Comparison of ENCODE assay signal across 8 mouse cellular contexts in genomic region chr8:22184884-22185283, GRCm38 (mm10). TPM values are rescaled to one million over a fixed set of nuclear protein-coding genes. Genes with fewer than 3 reads are reported as not detected.
DNase-seq lines count a peak whose midpoint lies in the region; ATAC-seq and TF ChIP-seq lines count a peak whose summit lies in the region.

No protein-coding gene starts in this region.

- DNase-seq in kidney, postnatal 25 days = no peak
- DNase-seq in MN1 (ENCODE audit: low spot score) = peak; percentile 62
- no peak for DNase-seq in liver, embryonic 11.5 days (ENCODE audit: low spot score)
- no peak for DNase-seq in spleen, adult 2 months (ENCODE audit: low read depth in 1 of 2, low spot score in 2 of 2)
- no peak for DNase-seq in gastrocnemius, postnatal 25 days
- no peak for DNase-seq in thymus, postnatal 25 days

- H3K27ac ChIP-seq in kidney, embryonic 15.5 days = peak overlapping the region; percentile 94
- H3K27ac ChIP-seq in forebrain, embryonic 12.5 days = peak overlapping the region; percentile 82
- H3K27ac ChIP-seq in liver, embryonic 11.5 days (ENCODE audit: low read depth, low read length) = peak overlapping the region; percentile 85
- no peak overlapping the region for H3K27ac ChIP-seq in spleen, adult 2 months (ENCODE audit: insufficient read depth, low read length)

- peak overlapping the region; percentile 71; the same call in 1 of the 2 replicates for H3K9ac ChIP-seq in kidney, embryonic 15.5 days
- H3K9ac ChIP-seq in forebrain, embryonic 12.5 days = peak overlapping the region; percentile 63
- H3K9ac ChIP-seq in liver, embryonic 11.5 days (ENCODE audit: low read depth, low read length) = peak overlapping the region; percentile 85

- peaks cover 17% of the 10 kb centered on the region for H3K4me1 ChIP-seq in kidney, embryonic 15.5 days
- peaks cover 12% of the 10 kb centered on the region for H3K4me1 ChIP-seq in forebrain, embryonic 12.5 days
- peaks cover 8% of the 10 kb centered on the region; the same call in 1 of the 2 replicates for H3K4me1 ChIP-seq in liver, embryonic 11.5 days (replicated peaks; ENCODE audit: control insufficient read depth, insufficient read depth, low read length)
- H3K4me1 ChIP-seq in spleen, adult 2 months (ENCODE audit: control insufficient read depth, insufficient read depth, insufficient read length) = peaks cover 2% of the 10 kb centered on the region; the same call in 1 of the 2 replicates

- ATAC-seq in kidney, embryonic 15.5 days (replicated peaks; ENCODE audit: low FRiP score) = peak; percentile 76
- peak; percentile 75 for ATAC-seq in forebrain, embryonic 12.5 days (ENCODE audit: low FRiP score)
- peak; percentile 73 for ATAC-seq in liver, embryonic 11.5 days (replicated peaks; ENCODE audit: low FRiP score)

- peak overlapping the region; percentile 81 for H3K4me3 ChIP-seq in kidney, embryonic 15.5 days (replicated peaks)
- H3K4me3 ChIP-seq in forebrain, embryonic 12.5 days (replicated peaks) = peak overlapping the region; percentile 60
- peak overlapping the region; percentile 79 for H3K4me3 ChIP-seq in liver, embryonic 11.5 days (ENCODE audit: low read depth, low read length)
- H3K4me3 ChIP-seq in spleen, adult 2 months (ENCODE audit: extremely low read depth, insufficient read depth, insufficient read length) = peak overlapping the region; percentile 88; the same call in 1 of the 2 replicates

- H3K36me3 ChIP-seq in kidney, embryonic 15.5 days = no peaks in the 10 kb centered on the region
- H3K36me3 ChIP-seq in forebrain, embryonic 12.5 days (replicated peaks) = 0 out of 2 replicates have a peak, but pooled peaks cover 3% of the 10 kb centered on the region
- H3K36me3 ChIP-seq in liver, embryonic 11.5 days (ENCODE audit: control insufficient read depth, insufficient read depth, low read length) = no peaks in the 10 kb centered on the region
- no peaks in the 10 kb centered on the region for H3K36me3 ChIP-seq in spleen, adult 2 months (ENCODE audit: control insufficient read depth, insufficient read depth, low read length)

- peak overlapping the region; percentile 86 for H3K4me2 ChIP-seq in kidney, embryonic 15.5 days
- peak overlapping the region; percentile 61 for H3K4me2 ChIP-seq in forebrain, embryonic 12.5 days
- peak overlapping the region; percentile 88 for H3K4me2 ChIP-seq in liver, embryonic 11.5 days

- under 1% methylated on average over 3 of the region's 3 CpGs for WGBS in kidney, embryonic 15.5 days
- 0% methylated on average over 3 of the region's 3 CpGs for WGBS in forebrain, embryonic 12.5 days
- WGBS in liver, embryonic 11.5 days = 0% methylated on average over 3 of the region's 3 CpGs
- WGBS in spleen, adult 2 months = 5% methylated on average over 3 of the region's 3 CpGs

- H3K27me3 ChIP-seq in kidney, embryonic 15.5 days = 0 out of 2 replicates have a peak, but pooled peaks cover 3% of the 10 kb centered on the region
- no peaks in the 10 kb centered on the region for H3K27me3 ChIP-seq in forebrain, embryonic 12.5 days
- H3K27me3 ChIP-seq in liver, embryonic 11.5 days (replicated peaks; ENCODE audit: control insufficient read depth, insufficient read depth, low read length) = no peaks in the 10 kb centered on the region
- H3K27me3 ChIP-seq in spleen, adult 2 months (ENCODE audit: control insufficient read depth, insufficient read depth, low read length) = no peaks in the 10 kb centered on the region

- no peaks in the 10 kb centered on the region for H3K9me3 ChIP-seq in kidney, embryonic 15.5 days (replicated peaks)
- no peaks in the 10 kb centered on the region for H3K9me3 ChIP-seq in forebrain, embryonic 12.5 days
- H3K9me3 ChIP-seq in liver, embryonic 11.5 days (ENCODE audit: control insufficient read depth, low read length) = no peaks in the 10 kb centered on the region

- no peak for TF ChIP-seq POLR2A in spleen, adult 2 months (IDR thresholded peaks at IDR 0.05; ENCODE audit: low read depth, low read length)

- no peak for TF ChIP-seq CTCF in spleen, adult 2 months (IDR thresholded peaks at IDR 0.05; ENCODE audit: extremely low read depth, insufficient read depth, insufficient read length, insufficient replicate concordance)

RNA-seq across cellular contexts. Expression of gene Ckap2, which starts 0.7 kb away (rescaled TPM):
- 39.9 and 41.7 TPM in 2 replicates for polyA plus RNA-seq in kidney, embryonic 15.5 days (2015; fragmentation: Nextera tagmentation; extraction: Ambion mirVana)
- 63.1 and 65.9 TPM in 2 replicates for polyA plus RNA-seq in forebrain, embryonic 12.5 days (2016; fragmentation: Nextera tagmentation; extraction: Ambion mirVana)
- polyA plus RNA-seq in liver, embryonic 11.5 days (2014; fragmentation: Nextera tagmentation; extraction: Ambion mirVana) = 42.8 and 48.4 TPM in 2 replicates
- 1.8 and 2.6 TPM in 2 replicates for polyA plus RNA-seq in spleen, adult 2 months (2012; rRNA removed)
- total RNA-seq in gastrocnemius, postnatal 25 days (2021) = under 1 TPM; 0.46 to 0.96 TPM

RNA-seq across cellular contexts. Expression of gene Vps36, which starts 7.7 kb away (rescaled TPM):
- polyA plus RNA-seq in kidney, embryonic 15.5 days (2015; fragmentation: Nextera tagmentation; extraction: Ambion mirVana) = 38.3 and 40.6 TPM in 2 replicates
- polyA plus RNA-seq in forebrain, embryonic 12.5 days (2016; fragmentation: Nextera tagmentation; extraction: Ambion mirVana) = 42.7 and 44.4 TPM in 2 replicates
- 27.8 and 29.1 TPM in 2 replicates for polyA plus RNA-seq in liver, embryonic 11.5 days (2014; fragmentation: Nextera tagmentation; extraction: Ambion mirVana)
- polyA plus RNA-seq in spleen, adult 2 months (2012; rRNA removed) = 5.2 and 5.9 TPM in 2 replicates
- 10 to 100 TPM; 27.9 to 33.0 TPM for total RNA-seq in gastrocnemius, postnatal 25 days (2021)

RNA-seq across cellular contexts. Expression of gene Nek3, which starts 18.6 kb away (rescaled TPM):
- polyA plus RNA-seq in kidney, embryonic 15.5 days (2015; fragmentation: Nextera tagmentation; extraction: Ambion mirVana) = 4.8 and 5.5 TPM in 2 replicates
- polyA plus RNA-seq in forebrain, embryonic 12.5 days (2016; fragmentation: Nextera tagmentation; extraction: Ambion mirVana) = 6.3 and 6.9 TPM in 2 replicates
- polyA plus RNA-seq in liver, embryonic 11.5 days (2014; fragmentation: Nextera tagmentation; extraction: Ambion mirVana) = 3.4 and 3.9 TPM in 2 replicates
- polyA plus RNA-seq in spleen, adult 2 months (2012; rRNA removed) = 0.74 and 1.0 TPM in 2 replicates
- total RNA-seq in gastrocnemius, postnatal 25 days (2021) = 1 to 10 TPM; 2.4 to 2.8 TPM

RNA-seq across cellular contexts. Expression of gene Thsd1, which starts 42.2 kb away (rescaled TPM):
- polyA plus RNA-seq in kidney, embryonic 15.5 days (2015; fragmentation: Nextera tagmentation; extraction: Ambion mirVana) = 14.5 and 16.3 TPM in 2 replicates
- 7.3 and 8.1 TPM in 2 replicates for polyA plus RNA-seq in forebrain, embryonic 12.5 days (2016; fragmentation: Nextera tagmentation; extraction: Ambion mirVana)
- polyA plus RNA-seq in liver, embryonic 11.5 days (2014; fragmentation: Nextera tagmentation; extraction: Ambion mirVana) = 5.6 TPM in 2 replicates
- polyA plus RNA-seq in spleen, adult 2 months (2012; rRNA removed) = 2.1 and 2.3 TPM in 2 replicates
- total RNA-seq in gastrocnemius, postnatal 25 days (2021) = 1 to 10 TPM; 1.8 to 2.0 TPM

Comparison
In these comparisons a context has a peak if more than half of its experiments do, and no peak if none do; other contexts are left out.
1. RNA of gene Ckap2, which starts 0.7 kb away (polyA plus RNA-seq): 63.1 to 65.9 TPM in forebrain, embryonic 12.5 days, 42.8 to 48.4 TPM in liver, embryonic 11.5 days and 39.9 to 41.7 TPM in kidney, embryonic 15.5 days; 1.8 to 2.6 TPM in spleen, adult 2 months; every median in the first group is over 10 times any median in the second.
2. Peak in every context shown above with its lines, with median percentiles within 50 percentile points of each other: ATAC-seq, H3K4me2 ChIP-seq, H3K4me3 ChIP-seq and H3K9ac ChIP-seq.